Mouse (Mus musculus): ENCODE measurements around the gene Slc27a4. TPM values are rescaled to one million over a fixed set of nuclear protein-coding genes. Genes with fewer than 3 reads are reported as not detected.

The Slc27a4 gene
- 11.8 and 12.1 TPM in 2 replicates for polyA plus RNA-seq (2015; fragmentation: Nextera tagmentation; extraction: Ambion mirVana)

GRCm38 (mm10) chr2:29802075-29802826, at the start of gene Slc27a4:
Slc27a4 (plus strand) TSS chr2:29802634.
- peak within 1 kb of the TSS; percentile 82 for H3K9ac ChIP-seq (replicated peaks; ENCODE audit: low read depth)
- H3K4me1 ChIP-seq (ENCODE audit: insufficient read depth, low read depth, low read length) = peaks cover 11% of the 10 kb centered on the region
- peak; percentile 97 for DNase-seq (ENCODE audit: low spot score)
- H3K27me3 ChIP-seq (replicated peaks; ENCODE audit: insufficient read depth, low read length) = no peaks in the 10 kb centered on the region
- 6% methylated on average over 24 of the region's 28 CpGs for WGBS
- no peaks in the 10 kb centered on the region for H3K9me3 ChIP-seq (ENCODE audit: low read length)
- H3K36me3 ChIP-seq (ENCODE audit: insufficient read depth, low read length) = peaks cover 14% of the 10 kb centered on the region; the same call in 1 of the 2 replicates
- peak; percentile 100 for ATAC-seq
- peak within 1 kb of the TSS; percentile 63 for H3K27ac ChIP-seq (ENCODE audit: low read length)
- TF ChIP-seq CTCF (IDR thresholded peaks at IDR 0.05) (no peak; the same call in 1 of the 2 replicates), EP300 (IDR thresholded peaks at IDR 0.05) (no peak)
- H3K4me3 ChIP-seq (ENCODE audit: low read depth, low read length) = peak within 1 kb of the TSS; percentile 77
- peak within 1 kb of the TSS; percentile 87 for H3K4me2 ChIP-seq (replicated peaks; ENCODE audit: low read depth, low read length)

- H3K27me3 ChIP-seq (replicated peaks; ENCODE audit: insufficient read depth, low read length) = peaks cover 13% of the 10 kb centered on the region
- no peak overlapping the region for H3K4me2 ChIP-seq (replicated peaks; ENCODE audit: low read depth, low read length)
- H3K4me1 ChIP-seq (ENCODE audit: insufficient read depth, low read depth, low read length) = no peaks in the 10 kb centered on the region
- no peak for ATAC-seq
- no peak overlapping the region for H3K4me3 ChIP-seq (ENCODE audit: low read depth, low read length)
- DNase-seq (ENCODE audit: low spot score) = no peak
- H3K27ac ChIP-seq (ENCODE audit: low read length) = no peak overlapping the region
- H3K36me3 ChIP-seq (ENCODE audit: insufficient read depth, low read length) = no peaks in the 10 kb centered on the region
- H3K9me3 ChIP-seq (ENCODE audit: low read length) = no peaks in the 10 kb centered on the region
- TF ChIP-seq EP300 (IDR thresholded peaks at IDR 0.05) (no peak), CTCF (IDR thresholded peaks at IDR 0.05) (no peak)
- no peak overlapping the region for H3K9ac ChIP-seq (replicated peaks; ENCODE audit: low read depth)
Observed at GRCm38 (mm10) chr2:29755693-29756092, 46.7 kb upstream of the Slc27a4 start.

- DNase-seq (ENCODE audit: low spot score) (peak; percentile 80), ATAC-seq (peak; percentile 73)
- no peak overlapping the region for H3K9ac ChIP-seq (replicated peaks; ENCODE audit: low read depth)
- no peak overlapping the region for H3K27ac ChIP-seq (ENCODE audit: low read length)
- H3K9me3 ChIP-seq (ENCODE audit: low read length) = no peaks in the 10 kb centered on the region
- no peak for TF ChIP-seq EP300 (IDR thresholded peaks at IDR 0.05)
- peak; percentile 96 for TF ChIP-seq CTCF (IDR thresholded peaks at IDR 0.05)
- WGBS = 0% methylated on average over 1 of the region's 1 CpGs
- H3K4me2 ChIP-seq (replicated peaks; ENCODE audit: low read depth, low read length) = no peak overlapping the region
- H3K4me1 ChIP-seq (ENCODE audit: insufficient read depth, low read depth, low read length) = no peaks in the 10 kb centered on the region
- no peaks in the 10 kb centered on the region for H3K27me3 ChIP-seq (replicated peaks; ENCODE audit: insufficient read depth, low read length)
- no peaks in the 10 kb centered on the region for H3K36me3 ChIP-seq (ENCODE audit: insufficient read depth, low read length)
- no peak overlapping the region for H3K4me3 ChIP-seq (ENCODE audit: low read depth, low read length)
Observed at GRCm38 (mm10) chr2:29764831-29765230, 37.6 kb upstream of the Slc27a4 start.

- H3K36me3 ChIP-seq (ENCODE audit: insufficient read depth, low read length) = no peaks in the 10 kb centered on the region
- no peak overlapping the region for H3K27ac ChIP-seq (ENCODE audit: low read length)
- H3K9ac ChIP-seq (replicated peaks; ENCODE audit: low read depth) = no peak overlapping the region
- H3K4me2 ChIP-seq (replicated peaks; ENCODE audit: low read depth, low read length) = no peak overlapping the region
- 37% methylated on average over 11 of the region's 11 CpGs for WGBS
- TF ChIP-seq CTCF (IDR thresholded peaks at IDR 0.05) (no peak), EP300 (IDR thresholded peaks at IDR 0.05) (no peak)
- H3K4me3 ChIP-seq (ENCODE audit: low read depth, low read length) = no peak overlapping the region
- DNase-seq (ENCODE audit: low spot score) = peak; percentile 41
- no peaks in the 10 kb centered on the region for H3K9me3 ChIP-seq (ENCODE audit: low read length)
- H3K4me1 ChIP-seq (ENCODE audit: insufficient read depth, low read depth, low read length) = no peaks in the 10 kb centered on the region
- ATAC-seq = no peak
- no peaks in the 10 kb centered on the region for H3K27me3 ChIP-seq (replicated peaks; ENCODE audit: insufficient read depth, low read length)
Observed at GRCm38 (mm10) chr2:29767976-29768709, 34.3 kb upstream of the Slc27a4 start.

- no peak overlapping the region for H3K27ac ChIP-seq (ENCODE audit: low read length)
- H3K9me3 ChIP-seq (ENCODE audit: low read length) = no peaks in the 10 kb centered on the region
- H3K4me1 ChIP-seq (ENCODE audit: insufficient read depth, low read depth, low read length) = no peaks in the 10 kb centered on the region
- H3K27me3 ChIP-seq (replicated peaks; ENCODE audit: insufficient read depth, low read length) = no peaks in the 10 kb centered on the region
- H3K36me3 ChIP-seq (ENCODE audit: insufficient read depth, low read length) = no peaks in the 10 kb centered on the region
- no peak overlapping the region for H3K4me3 ChIP-seq (ENCODE audit: low read depth, low read length)
- H3K4me2 ChIP-seq (replicated peaks; ENCODE audit: low read depth, low read length) = no peak overlapping the region
- no peak overlapping the region for H3K9ac ChIP-seq (replicated peaks; ENCODE audit: low read depth)
- DNase-seq (ENCODE audit: low spot score) (no peak), ATAC-seq (no peak)
- no peak for TF ChIP-seq CTCF (IDR thresholded peaks at IDR 0.05)
- TF ChIP-seq EP300 (IDR thresholded peaks at IDR 0.05) = no peak
- 47% methylated on average over 9 of the region's 9 CpGs for WGBS
Observed at GRCm38 (mm10) chr2:29768901-29769300, 33.5 kb upstream of the Slc27a4 start.

GRCm38 (mm10) chr2:29770162-29770561, 32.3 kb upstream of the Slc27a4 start:
- Histone ChIP-seq H3K9ac (replicated peaks; ENCODE audit: low read depth) (no peak overlapping the region), H3K4me2 (replicated peaks; ENCODE audit: low read depth, low read length) (no peak overlapping the region), H3K4me3 (ENCODE audit: low read depth, low read length) (no peak overlapping the region), H3K9me3 (ENCODE audit: low read length) (no peaks in the 10 kb centered on the region), H3K27ac (ENCODE audit: low read length) (no peak overlapping the region), H3K4me1 (ENCODE audit: insufficient read depth, low read depth, low read length) (no peaks in the 10 kb centered on the region), H3K27me3 (replicated peaks; ENCODE audit: insufficient read depth, low read length) (no peaks in the 10 kb centered on the region), H3K36me3 (ENCODE audit: insufficient read depth, low read length) (no peaks in the 10 kb centered on the region)
- DNase-seq (ENCODE audit: low spot score) (no peak), ATAC-seq (no peak)
- peak; percentile 26 for TF ChIP-seq CTCF (IDR thresholded peaks at IDR 0.05)
- no peak for TF ChIP-seq EP300 (IDR thresholded peaks at IDR 0.05)
